Mouse (Mus musculus): ENCODE measurements around the gene Lrrc15. TPM values are rescaled to one million over a fixed set of nuclear protein-coding genes. Genes with fewer than 3 reads are reported as not detected.

Lrrc15 gene
- polyA plus RNA-seq, 1 experiment from 2014 or later = 2.7 TPM

Other genes starting within 250 kb of the Lrrc15 start
- 49.8 and 53.5 TPM in 2 replicates for gene Hes1, start 218.9 kb downstream of the Lrrc15 start, polyA plus RNA-seq (2014; fragmentation: Nextera tagmentation; extraction: Ambion mirVana)
- gene Cpn2, start 15.8 kb downstream of the Lrrc15 start, polyA plus RNA-seq (2014; fragmentation: Nextera tagmentation; extraction: Ambion mirVana) = 0.05 TPM in 1 of 2 replicates, not detected in the other
- gene Gp5, start 27.5 kb upstream of the Lrrc15 start, polyA plus RNA-seq (2014; fragmentation: Nextera tagmentation; extraction: Ambion mirVana) = 0.32 and 0.56 TPM in 2 replicates
- 16.7 and 20.0 TPM in 2 replicates for gene Atp13a3, start 122.7 kb upstream of the Lrrc15 start, polyA plus RNA-seq (2014; fragmentation: Nextera tagmentation; extraction: Ambion mirVana)